Mouse (Mus musculus) kidney, adult 2 months (tissue): Measurements from ENCODE around the gene Scarb2.

Experiments used
- CTCF ChIP-seq: fragments of 200-500 bp; conservative IDR thresholded peaks from 2 replicates; pipeline ENCODE4 v1.5.1; 2011; ENCODE audit warnings: low read depth, mild to moderate bottlenecking, control low read depth, low read length, moderate library complexity, mixed read lengths; ENCODE audit not compliant: insufficient read depth, insufficient read length
- POLR2A ChIP-seq: fragments of 200-500 bp; IDR thresholded peaks from one replicate; pipeline ENCODE4 v1.6.1; 2011; ENCODE audit warnings: low read depth, low read length, control low read depth

DNA sequence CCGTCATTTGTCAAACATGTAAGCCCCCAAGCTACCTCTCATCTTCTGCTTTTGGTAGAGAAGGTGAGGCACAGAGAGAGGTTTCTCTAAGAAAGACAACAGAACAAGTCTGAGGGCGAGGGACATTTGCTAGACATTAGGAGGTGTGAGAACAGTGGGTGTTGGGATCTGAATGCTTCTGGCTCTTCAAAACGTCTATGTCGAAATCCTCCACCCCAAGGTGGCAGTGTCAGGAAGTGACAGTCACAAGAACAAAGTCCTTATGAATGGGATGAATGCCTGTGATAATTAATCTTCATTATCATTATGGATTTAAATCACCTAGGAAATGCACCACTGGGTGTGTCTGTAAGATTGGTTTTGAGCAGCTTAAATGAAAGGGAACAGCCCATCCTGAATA is 11.3 kb downstream of the Scarb2 start:
- TF ChIP-seq CTCF (no peak), POLR2A (no peak)
